Mouse (Mus musculus) erythroblast, embryonic 14.5 days (primary cell): ENCODE data around the gene Rpl19. TPM values are rescaled to one million over a fixed set of nuclear protein-coding genes. Genes with fewer than 3 reads are reported as not detected.

Source experiments
- H3K27me3 ChIP-seq: 2 replicates; pipeline ENCODE4 v1.6.1; 2012; ENCODE audit warnings: inconsistent platforms; ENCODE audit not compliant: control insufficient read depth
- H3K36me3 ChIP-seq: 2 replicates; pipeline ENCODE4 v1.6.1; 2012; ENCODE audit warnings: mild to moderate bottlenecking, inconsistent platforms; ENCODE audit not compliant: control insufficient read depth
- H3K4me1 ChIP-seq: 2 replicates; pipeline ENCODE4 v1.6.1; 2012; ENCODE audit warnings: inconsistent platforms; ENCODE audit not compliant: control insufficient read depth
- H3K4me3 ChIP-seq: replicated peaks from 2 replicates; pipeline ENCODE3; 2012; ENCODE audit warnings: moderate library complexity, mild to moderate bottlenecking, inconsistent platforms
- H3K9me3 ChIP-seq: 2 replicates; pipeline ENCODE4 v1.6.1; 2012; ENCODE audit warnings: low read length, inconsistent platforms, mixed read lengths; ENCODE audit not compliant: control insufficient read depth
- GATA1 ChIP-seq: IDR thresholded peaks from 2 replicates; pipeline ENCODE4 v1.6.1; 2012; ENCODE audit warnings: low read length, inconsistent platforms, mixed read lengths
- TAL1 ChIP-seq: IDR thresholded peaks from 3 replicates; pipeline ENCODE4 v1.6.1; 2012; ENCODE audit warnings: low read length, inconsistent platforms, mixed read lengths
- polyA plus RNA-seq: library from polyadenylated mRNA; stranded (reverse); fragments of >175 nt; gene quantifications from 2 replicates; pipeline ENCODE4 v1.2.3, GENCODE M21; 2012

Rpl19 gene
- polyA plus RNA-seq, 1 experiment: 241 TPM

- peaks cover 49% of the 10 kb centered on the region for H3K27me3 ChIP-seq
- peaks cover 17% of the 10 kb centered on the region for H3K4me1 ChIP-seq
- H3K36me3 ChIP-seq: no peaks in the 10 kb centered on the region
- TF ChIP-seq TAL1 (no peak), GATA1 (no peak)
- H3K9me3 ChIP-seq: no peaks in the 10 kb centered on the region; the same call in 1 of the 2 replicates
- H3K4me3 ChIP-seq: no peak overlapping the region
Measured at GRCm38 (mm10) chr11:98004161-98004560, 22.3 kb upstream of the Rpl19 start.

DNA sequence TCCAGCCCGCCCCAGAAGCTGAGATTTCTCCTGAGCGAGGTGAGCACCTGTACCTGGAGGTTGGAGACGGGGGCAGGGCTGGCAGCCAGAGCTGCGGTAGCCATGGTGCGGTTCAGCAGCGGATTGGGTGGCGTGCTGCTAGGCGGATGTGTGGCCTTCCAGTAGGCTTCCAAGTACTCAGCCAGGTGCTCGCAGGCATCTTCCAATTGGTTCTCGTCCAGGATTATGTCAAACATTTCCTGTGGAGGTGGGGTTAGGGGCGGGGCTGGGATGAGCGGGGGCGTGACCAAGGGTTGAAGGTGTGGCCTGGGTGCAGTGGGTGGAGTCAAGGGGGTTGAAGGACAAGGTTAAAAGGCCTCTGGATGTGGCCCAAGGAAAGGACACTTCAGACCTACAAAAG lies 21.4 kb upstream of the Rpl19 start:
- no peaks in the 10 kb centered on the region for H3K36me3 ChIP-seq
- H3K9me3 ChIP-seq: no peaks in the 10 kb centered on the region; the same call in 1 of the 2 replicates
- peaks cover 42% of the 10 kb centered on the region for H3K27me3 ChIP-seq
- TF ChIP-seq GATA1 (no peak), TAL1 (no peak)
- peaks cover 17% of the 10 kb centered on the region for H3K4me1 ChIP-seq
- no peak overlapping the region for H3K4me3 ChIP-seq

DNA sequence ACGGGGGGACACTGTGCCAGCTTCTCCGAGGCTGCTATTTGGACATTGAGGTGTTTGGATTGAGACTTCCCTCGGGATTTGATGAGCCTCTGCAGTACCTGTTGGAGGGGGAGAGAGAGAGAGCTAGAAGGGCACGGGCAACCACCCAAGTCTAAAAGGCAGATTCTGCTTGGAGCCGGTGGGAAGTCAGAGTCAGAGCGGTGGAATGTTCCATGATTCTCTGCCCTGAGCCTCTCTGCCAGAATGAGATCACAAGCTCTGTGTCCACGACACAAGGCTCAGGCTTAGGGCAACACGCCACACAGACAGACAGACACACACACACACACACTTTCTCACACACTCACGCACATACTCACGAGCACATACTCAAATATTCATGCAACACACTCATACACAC lies 20.8 kb upstream of the Rpl19 start:
- Histone ChIP-seq H3K27me3 (peaks cover 36% of the 10 kb centered on the region), H3K4me3 (no peak overlapping the region), H3K4me1 (peaks cover 17% of the 10 kb centered on the region), H3K9me3 (no peaks in the 10 kb centered on the region; the same call in 1 of the 2 replicates), H3K36me3 (no peaks in the 10 kb centered on the region)
- no peak for TF ChIP-seq TAL1
- no peak for TF ChIP-seq GATA1

DNA sequence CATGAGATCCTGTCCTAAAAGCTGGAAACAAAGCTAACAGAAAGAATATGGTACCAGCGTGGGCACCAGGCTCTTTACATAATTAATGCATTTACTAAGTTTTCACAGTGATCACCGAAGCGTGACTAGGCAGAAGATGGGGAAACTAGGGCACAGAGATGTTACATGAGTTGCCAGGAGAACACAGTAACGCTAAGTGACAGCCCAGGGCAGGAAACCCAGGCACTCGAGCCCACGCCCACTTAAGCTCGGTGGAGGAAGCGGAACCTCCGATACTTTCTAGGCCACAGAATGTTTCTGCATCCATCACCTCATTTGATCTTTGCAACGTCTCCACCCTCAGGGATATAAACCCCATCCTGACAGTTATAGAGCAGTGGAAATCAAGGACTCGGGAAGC lies 18.4 kb upstream of the Rpl19 start:
- TF ChIP-seq GATA1 (no peak), TAL1 (no peak)
- Histone ChIP-seq H3K4me1 (peaks cover 9% of the 10 kb centered on the region), H3K27me3 (peaks cover 23% of the 10 kb centered on the region), H3K36me3 (no peaks in the 10 kb centered on the region), H3K4me3 (no peak overlapping the region), H3K9me3 (no peaks in the 10 kb centered on the region)

DNA sequence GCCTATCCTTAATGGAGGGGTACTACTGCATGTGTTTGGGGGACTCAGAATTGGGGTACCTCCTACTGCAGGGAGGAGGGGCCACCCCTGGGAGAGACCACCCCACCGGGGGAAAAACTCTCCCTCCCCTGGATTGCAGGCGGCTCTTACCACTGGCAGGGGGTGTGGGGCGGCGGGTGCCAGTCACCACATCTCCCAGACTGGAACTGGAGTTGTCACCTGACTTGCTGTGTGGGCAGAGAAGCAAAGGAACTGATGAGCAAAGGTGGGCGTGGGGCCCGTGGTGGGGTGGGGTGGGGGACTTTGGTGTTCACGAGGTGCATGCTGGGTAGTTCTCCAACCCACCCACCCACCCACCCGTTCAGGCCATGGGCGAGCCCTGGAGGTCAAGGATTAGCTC lies 14.8 kb upstream of the Rpl19 start:
- Histone ChIP-seq H3K4me3 (no peak overlapping the region), H3K27me3 (peaks cover 7% of the 10 kb centered on the region; the same call in 1 of the 2 replicates), H3K9me3 (no peaks in the 10 kb centered on the region), H3K36me3 (no peaks in the 10 kb centered on the region), H3K4me1 (no peaks in the 10 kb centered on the region)
- no peak for TF ChIP-seq GATA1
- TF ChIP-seq TAL1: no peak

- Histone ChIP-seq H3K4me3 (no peak overlapping the region), H3K36me3 (no peaks in the 10 kb centered on the region), H3K27me3 (peaks cover 10% of the 10 kb centered on the region; the same call in 1 of the 2 replicates), H3K9me3 (no peaks in the 10 kb centered on the region), H3K4me1 (peaks cover 2% of the 10 kb centered on the region; the same call in 1 of the 2 replicates)
- TF ChIP-seq GATA1: no peak
- no peak for TF ChIP-seq TAL1
Measured at GRCm38 (mm10) chr11:98012831-98013230, 13.7 kb upstream of the Rpl19 start.

DNA sequence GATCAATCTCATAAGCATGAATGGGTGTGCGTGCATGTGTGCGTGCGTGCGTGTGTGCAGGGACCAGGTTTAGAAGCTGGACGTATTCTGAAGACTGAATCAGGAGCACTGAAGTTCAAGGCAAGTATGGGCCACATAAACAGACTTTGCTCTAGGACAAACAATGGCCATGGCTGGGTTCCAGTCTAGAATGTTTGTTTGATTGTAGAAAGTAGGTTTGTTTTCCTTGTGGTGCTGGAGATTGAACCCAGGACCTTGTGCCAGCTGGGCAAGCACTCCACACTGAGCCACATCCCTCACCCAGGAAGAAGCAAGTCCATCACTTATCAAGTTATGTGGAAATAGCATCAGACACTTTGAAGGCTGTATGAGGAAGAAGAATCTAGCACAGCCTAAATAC lies 10.3 kb upstream of the Rpl19 start:
- Histone ChIP-seq H3K9me3 (no peaks in the 10 kb centered on the region), H3K36me3 (no peaks in the 10 kb centered on the region), H3K27me3 (peaks cover 39% of the 10 kb centered on the region), H3K4me3 (no peak overlapping the region), H3K4me1 (peaks cover 2% of the 10 kb centered on the region; the same call in 1 of the 2 replicates)
- no peak for TF ChIP-seq TAL1
- TF ChIP-seq GATA1: no peak

DNA sequence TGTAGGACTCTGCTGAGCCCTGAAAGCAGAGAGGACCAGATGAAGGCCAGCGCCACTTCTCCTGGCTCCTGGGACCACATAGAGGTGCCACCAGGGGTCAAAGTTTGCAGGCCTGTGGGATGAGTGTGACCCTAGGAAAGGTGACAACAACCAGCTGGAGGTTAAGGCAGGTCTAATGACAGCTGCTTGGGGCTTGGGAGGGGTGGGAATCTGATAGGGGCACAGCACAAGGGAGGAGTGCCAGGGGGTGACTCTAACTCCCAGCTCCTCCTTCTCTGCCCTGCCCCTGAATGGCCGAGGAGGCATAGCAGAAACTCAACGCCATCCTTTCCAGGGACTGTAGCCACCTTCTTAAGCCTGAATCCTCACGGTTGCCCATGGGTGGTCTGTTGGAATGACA lies 9.7 kb upstream of the Rpl19 start:
- Histone ChIP-seq H3K27me3 (peaks cover 42% of the 10 kb centered on the region), H3K4me1 (peaks cover 7% of the 10 kb centered on the region), H3K9me3 (no peaks in the 10 kb centered on the region), H3K36me3 (no peaks in the 10 kb centered on the region), H3K4me3 (no peak overlapping the region)
- TF ChIP-seq GATA1: no peak
- TF ChIP-seq TAL1: no peak

DNA sequence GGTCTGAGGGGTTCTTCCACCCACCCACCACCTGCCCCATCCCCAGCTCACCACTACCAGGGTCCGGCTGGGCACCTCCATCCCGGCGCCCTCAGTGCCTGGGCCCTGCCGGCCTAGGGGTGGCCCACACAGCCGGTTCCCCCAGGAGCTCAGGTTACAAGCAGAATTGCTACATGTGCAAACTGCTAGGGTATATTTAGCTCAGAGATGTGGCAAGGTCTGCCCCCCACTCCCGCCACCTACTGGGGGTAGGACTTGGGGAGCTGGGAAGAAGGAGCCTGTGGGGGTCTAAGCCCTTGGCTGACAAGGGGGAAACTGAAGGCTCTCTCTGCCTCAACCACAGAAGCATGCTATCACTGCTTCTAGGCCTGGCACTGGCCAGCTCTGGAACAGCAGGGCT lies 8.3 kb upstream of the Rpl19 start:
- Histone ChIP-seq H3K9me3 (no peaks in the 10 kb centered on the region), H3K36me3 (no peaks in the 10 kb centered on the region), H3K27me3 (peaks cover 53% of the 10 kb centered on the region), H3K4me1 (peaks cover 18% of the 10 kb centered on the region), H3K4me3 (no peak overlapping the region)
- TF ChIP-seq TAL1 (no peak), GATA1 (no peak)

DNA sequence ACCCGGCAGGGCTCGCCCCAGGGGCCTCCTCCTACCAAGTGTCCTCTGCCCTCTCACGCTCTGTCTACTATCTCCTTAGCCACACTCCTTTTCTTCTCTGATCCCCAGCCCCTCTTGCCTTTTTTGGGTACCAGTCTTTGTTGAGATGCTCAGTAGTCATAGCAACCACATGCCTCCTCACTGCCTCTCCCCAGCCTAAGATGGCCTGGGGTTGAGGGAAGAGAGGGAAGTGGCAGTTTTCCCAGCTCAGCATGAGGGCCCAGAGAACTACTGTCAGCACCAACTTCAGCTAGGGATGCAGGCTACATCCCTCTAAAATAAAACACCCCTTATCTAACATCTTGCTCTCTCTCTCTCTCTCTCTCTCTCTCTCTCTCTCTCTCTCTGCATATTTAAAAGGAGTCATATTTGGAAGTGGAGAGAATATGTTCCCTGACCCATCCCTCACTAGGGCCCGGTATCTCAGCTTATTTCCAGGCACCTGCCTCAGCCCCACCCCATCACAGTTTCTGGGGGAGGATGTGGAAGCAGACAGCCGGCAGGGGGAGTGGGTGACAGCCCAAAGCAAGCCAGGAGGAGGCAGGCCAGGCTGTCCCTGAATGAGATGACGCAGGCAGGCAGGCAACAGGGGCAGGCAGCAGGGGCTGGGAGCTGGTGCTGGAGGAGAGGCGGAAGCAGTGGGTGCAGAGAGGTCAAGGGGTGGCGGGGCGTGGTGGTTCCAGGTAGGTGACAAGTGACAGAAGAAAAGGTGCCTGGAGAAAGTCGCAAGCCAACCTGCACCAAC lies 7.5 kb upstream of the Rpl19 start:
- peaks cover 58% of the 10 kb centered on the region for H3K27me3 ChIP-seq
- H3K36me3 ChIP-seq: no peaks in the 10 kb centered on the region
- H3K4me1 ChIP-seq: peaks cover 18% of the 10 kb centered on the region
- no peaks in the 10 kb centered on the region for H3K9me3 ChIP-seq
- H3K4me3 ChIP-seq: no peak overlapping the region
- TF ChIP-seq GATA1 (no peak), TAL1 (no peak)
